Mouse (Mus musculus) CD8-positive naive resting alpha-beta T cell, adult 2 months (primary cell): ENCODE measurements around the gene Grn.

Experiments
- DNase-seq, 2 experiments: peaks; one replicate each; pipeline ENCODE4 v3.0.0; 2022; ENCODE audit warnings: low read depth in 2 of 2, low spot score in 2 of 2

Grn gene

DNA sequence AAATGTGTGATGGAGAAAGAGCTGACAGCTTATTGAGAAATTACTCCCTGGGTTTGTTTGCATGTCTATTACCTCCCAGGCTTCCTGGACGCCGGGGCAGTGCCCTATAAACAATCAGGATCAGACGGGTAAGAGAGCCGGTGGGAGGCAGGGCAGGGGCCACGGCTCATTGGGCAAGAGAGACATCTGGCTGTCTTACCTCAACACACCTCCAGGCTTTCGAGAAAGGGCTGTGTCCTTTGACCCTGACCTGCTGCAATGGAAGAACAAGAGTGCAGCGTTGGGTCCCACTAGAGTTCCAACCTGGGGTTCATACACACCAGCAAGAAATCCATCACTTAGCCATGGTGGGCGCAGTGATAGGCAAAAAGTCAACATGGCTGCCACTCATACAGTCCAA, 8.6 kb upstream of the Grn start:
- no peak for DNase-seq

DNA sequence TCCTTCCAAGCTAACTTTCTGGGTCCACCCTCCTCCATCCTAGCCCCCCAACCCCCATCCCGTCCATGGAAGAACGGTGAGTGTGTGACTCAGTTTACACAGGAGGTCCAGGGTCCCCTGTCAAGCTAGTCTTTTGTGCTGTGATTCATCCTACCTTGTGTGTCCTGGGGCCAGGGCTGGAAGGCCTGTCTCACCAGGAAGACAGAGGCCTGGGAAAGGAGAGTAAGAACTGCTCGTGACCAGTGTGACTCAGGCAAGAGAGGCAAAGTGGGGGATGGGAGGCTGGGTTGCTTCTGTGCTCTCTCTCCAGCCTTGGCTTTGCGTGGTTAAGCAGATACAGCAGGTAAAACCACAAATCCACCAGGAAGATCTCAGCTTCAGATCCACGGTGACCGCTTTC, 5.4 kb upstream of the Grn start:
- no peak for DNase-seq

DNA sequence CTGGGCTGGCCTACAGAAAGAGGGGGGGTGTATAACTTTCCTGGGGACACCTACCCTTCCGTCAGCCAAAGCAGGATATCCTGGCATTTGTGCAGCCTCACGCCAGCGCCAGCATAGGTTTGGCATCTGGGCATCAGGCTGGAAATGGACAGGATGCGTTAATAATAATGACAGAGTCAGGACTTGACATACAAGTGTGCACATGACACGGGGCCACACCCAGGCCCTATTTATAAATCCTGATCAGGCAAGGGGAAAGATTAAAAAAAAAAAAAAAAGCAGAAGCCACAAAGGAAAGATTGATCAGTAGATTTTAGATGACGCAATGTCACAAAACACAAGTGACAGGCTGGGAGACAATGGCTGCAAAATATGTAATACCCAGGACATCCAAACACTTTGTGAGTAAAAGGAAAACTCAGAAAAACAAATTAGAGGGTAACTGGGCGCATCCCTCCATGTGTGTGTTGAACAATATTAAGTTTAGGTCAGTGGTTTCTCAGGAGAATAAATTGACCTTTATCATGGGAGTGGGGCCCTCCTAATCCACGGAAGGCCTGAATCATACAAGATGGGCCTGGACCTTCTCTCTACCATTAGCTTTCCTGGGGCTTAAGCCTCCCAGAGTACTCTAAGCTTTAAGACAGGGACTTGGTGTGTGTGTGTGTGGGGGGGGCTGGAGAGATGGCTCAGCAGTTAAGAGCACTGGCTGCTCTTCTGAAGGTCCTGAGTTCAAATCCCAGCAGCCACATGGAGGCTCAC, 4.4 kb upstream of the Grn start:
- DNase-seq = no peak

DNA sequence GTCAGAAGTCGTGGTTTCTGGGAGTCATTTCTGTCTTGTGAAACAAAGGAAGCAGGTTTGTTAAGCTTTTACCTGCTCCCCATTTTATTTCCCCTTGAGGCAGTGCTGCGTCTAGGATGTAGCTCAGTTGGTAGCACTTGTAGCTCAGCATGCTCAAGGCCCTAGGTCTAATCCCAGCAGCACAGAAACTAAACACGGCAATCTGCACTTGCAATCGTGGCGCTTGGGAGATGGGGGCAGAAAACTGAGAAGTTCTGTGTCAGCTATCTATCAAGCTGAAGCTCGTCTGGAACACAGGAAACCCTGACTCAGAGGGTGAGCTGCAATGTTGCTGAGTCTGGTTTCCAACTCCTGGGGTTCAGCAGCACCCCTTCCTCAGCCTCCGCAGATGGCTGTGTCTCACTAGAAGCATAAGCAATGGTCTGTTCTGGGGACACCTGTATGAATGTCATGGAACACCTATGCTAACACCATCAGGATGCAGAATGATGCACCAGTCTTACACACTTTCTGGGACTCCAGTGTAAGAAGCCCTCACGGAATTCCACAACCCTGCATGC, 1.1 kb upstream of the Grn start:
- DNase-seq = no peak

DNA sequence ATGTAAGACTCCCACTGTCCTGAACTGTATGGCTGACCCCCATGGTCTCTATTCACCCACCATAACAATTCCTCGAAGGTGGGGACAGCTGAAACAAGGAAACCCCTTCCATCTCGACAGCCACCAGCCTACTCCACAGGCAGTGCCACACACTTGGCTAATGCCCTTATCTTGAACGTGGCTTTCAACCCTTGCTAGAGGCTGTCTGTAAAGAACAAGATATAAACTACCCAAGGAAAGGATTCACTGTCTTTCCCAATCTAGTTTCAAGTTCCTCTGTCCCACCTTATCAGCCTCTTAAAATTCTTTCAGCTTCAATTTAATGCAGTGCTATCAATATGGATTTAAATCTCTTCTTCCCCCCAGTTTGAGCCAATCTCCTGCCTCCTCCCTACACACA, 564 bp upstream of the Grn start:
- DNase-seq = no peak

DNA sequence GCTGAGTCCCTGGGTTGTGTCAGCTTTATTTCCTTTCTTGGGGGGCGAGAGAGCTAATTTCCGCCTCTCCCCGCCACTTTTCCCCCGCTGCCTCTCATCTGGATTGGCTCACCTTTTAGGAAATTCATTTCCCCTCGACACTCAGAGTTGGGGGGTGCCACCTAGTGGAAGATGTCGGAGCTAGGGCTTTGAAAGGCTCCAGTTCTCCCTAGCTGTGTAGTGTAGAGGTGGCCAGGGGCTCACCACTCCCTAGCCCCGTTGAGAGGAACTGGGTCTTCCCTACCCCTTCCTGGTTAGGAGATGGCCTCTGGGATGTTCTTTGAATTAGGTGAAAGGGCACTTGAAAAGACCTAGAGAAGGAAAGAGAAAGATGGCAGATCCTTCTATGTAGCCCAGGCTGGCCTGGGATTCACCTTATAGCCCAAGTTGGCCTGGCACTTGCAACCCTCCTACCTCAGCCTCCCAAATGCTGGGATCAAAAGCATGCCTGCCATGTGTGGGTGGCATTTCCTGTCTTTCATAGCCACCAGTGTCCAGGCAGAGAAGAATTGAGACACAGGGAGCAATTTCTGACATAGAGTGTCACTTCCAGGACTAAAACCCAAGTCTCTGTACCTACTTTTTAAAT, 1.0 kb downstream of the Grn start:
- peak; percentile 64 to 80 for DNase-seq

DNA sequence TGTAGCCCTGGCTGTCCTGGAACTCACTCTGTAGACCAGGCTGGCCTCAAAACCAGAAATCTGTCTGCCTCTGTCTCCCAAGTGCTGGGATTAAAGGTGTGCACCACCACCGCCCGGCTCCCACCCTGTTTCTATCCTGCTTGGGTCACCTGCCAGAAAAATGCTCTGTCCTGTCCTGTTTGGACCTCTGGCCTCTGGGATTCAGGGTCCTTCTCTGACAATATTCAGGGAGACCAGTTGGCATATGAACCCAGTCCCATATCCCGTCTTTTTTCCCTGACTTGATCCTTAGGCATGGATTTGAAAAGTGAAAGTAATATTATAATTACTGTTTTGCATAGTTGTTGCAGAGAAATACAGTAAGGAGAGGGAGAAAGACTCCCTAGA, 1.6 kb downstream of the Grn start:
- DNase-seq = no peak

DNA sequence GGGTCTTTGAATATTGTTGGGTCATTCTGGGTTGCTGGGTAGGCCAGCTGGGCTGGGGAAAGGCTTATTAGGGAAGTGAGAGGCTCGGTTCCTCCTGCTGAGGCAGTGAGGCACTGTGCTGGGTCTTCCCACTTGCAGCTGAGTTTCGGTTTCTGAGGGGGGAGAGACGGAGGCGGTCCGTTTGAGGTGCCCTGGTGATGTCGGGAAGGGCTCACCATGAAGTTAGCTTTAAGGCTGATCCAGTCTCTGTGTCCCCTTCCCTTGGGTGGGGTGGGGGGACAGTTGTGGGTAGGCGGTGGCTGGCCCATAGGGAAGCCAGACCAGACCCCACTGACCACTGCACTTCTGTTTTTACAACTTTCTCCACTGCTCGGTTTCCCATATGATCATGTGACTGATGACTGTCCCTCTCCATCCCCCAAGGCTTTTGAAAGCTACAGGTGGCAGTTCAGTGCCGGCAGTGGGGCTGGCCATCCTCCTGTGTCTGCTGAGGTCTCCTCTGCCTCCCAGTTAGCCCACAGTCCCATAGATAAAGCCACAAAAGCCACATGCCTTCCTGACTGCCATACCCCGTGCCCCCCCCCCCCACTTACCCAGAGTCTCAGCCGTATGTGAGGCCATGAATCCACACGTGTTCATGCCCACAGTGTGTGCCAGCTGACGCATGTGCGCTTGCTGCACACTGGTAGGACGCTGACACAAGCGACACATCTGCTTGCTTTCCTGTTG, 2.2 kb downstream of the Grn start:
- DNase-seq = no peak

DNA sequence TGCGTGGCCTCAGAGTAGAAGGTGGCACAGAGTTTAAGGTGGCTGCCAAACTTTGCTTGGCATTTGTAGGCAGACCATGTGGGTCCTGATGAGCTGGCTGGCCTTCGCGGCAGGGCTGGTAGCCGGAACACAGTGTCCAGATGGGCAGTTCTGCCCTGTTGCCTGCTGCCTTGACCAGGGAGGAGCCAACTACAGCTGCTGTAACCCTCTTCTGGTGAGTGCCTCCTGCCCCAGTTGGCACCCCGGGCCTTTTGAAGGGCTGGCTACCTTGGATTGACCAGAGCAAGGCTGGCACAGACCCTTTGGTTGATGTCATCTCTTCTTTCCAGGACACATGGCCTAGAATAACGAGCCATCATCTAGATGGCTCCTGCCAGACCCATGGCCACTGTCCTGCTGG, 2.8 kb downstream of the Grn start:
- DNase-seq = no peak

DNA sequence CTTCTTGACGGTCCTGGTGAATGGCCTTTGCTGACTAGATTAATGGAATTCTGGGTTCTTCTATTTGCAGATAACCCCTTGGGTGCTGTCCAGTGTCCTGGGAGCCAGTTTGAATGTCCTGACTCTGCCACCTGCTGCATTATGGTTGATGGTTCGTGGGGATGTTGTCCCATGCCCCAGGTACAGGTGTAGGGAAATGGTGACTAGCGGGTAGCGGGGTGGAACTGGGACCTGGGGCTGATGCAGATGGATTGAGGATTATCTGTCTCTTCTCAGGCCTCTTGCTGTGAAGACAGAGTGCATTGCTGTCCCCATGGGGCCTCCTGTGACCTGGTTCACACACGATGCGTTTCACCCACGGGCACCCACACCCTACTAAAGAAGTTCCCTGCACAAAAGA, 3.8 kb downstream of the Grn start:
- no peak for DNase-seq

DNA sequence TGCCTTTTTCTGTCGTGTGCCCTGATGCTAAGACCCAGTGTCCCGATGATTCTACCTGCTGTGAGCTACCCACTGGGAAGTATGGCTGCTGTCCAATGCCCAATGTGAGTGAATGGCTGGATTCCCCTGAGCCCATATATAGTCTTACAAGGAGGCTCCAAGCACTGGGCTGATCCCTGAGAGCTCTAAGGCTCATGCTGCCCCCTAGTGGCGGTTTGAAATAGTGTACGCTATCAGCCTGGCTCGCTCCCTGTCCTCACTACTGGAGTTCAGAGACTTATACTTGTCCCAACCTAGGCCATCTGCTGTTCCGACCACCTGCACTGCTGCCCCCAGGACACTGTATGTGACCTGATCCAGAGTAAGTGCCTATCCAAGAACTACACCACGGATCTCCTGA, 4.3 kb downstream of the Grn start:
- peak; percentile 78 to 82 for DNase-seq

DNA sequence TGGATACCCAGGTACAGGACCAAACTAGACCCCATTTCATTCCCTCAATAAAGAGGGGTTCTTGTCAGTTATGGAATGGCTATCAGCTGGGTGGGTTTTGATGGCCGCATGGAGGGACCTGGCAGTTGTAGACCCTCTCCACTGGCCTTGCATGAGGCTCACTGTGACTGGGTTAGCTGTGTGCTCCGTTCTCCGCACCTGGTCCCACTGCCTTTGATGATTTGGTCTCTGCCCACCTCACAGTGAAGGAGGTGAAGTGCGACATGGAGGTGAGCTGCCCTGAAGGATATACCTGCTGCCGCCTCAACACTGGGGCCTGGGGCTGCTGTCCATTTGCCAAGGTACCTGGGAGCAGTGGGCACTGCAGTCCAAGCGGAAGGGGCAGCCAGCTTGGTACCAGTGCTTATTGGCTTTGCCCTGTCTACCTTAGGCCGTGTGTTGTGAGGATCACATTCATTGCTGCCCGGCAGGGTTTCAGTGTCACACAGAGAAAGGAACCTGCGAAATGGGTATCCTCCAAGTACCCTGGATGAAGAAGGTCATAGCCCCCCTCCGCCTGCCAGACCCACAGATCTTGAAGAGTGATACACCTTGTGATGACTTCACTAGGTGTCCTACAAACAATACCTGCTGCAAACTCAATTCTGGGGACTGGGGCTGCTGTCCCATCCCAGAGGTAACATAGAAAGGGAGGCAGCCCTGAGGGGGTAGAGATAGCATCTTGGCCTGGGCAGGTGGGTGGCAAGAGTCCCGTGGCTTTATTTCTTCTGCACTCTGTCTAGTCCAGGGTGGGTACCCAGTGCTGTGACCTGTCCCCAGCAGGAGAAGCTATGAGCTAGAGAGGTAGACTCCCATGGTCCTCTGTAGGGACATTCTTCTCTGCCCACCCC, 4.9 kb downstream of the Grn start:
- DNase-seq = no peak

DNA sequence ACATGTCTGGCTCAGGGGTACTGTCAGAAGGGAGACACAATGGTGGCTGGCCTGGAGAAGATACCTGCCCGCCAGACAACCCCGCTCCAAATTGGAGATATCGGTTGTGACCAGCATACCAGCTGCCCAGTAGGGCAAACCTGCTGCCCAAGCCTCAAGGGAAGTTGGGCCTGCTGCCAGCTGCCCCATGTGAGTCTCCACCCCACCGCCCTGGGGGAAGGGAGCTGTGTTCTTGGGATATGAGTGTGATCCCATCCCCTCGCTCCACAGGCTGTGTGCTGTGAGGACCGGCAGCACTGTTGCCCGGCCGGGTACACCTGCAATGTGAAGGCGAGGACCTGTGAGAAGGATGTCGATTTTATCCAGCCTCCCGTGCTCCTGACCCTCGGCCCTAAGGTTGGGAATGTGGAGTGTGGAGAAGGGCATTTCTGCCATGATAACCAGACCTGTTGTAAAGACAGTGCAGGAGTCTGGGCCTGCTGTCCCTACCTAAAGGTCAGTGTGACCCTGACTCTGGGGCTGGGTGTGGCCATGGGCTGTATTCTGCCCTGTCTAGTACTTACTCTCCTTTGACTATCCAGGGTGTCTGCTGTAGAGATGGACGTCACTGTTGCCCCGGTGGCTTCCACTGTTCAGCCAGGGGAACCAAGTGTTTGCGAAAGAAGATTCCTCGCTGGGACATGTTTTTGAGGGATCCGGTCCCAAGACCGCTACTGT, 5.8 kb downstream of the Grn start:
- no peak for DNase-seq

DNA sequence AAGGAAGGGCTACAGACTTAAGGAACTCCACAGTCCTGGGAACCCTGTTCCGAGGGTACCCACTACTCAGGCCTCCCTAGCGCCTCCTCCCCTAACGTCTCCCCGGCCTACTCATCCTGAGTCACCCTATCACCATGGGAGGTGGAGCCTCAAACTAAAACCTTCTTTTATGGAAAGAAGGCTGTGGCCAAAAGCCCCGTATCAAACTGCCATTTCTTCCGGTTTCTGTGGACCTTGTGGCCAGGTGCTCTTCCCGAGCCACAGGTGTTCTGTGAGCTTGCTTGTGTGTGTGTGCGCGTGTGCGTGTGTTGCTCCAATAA, 6.3 kb downstream of the Grn start:
- no peak for DNase-seq

DNA sequence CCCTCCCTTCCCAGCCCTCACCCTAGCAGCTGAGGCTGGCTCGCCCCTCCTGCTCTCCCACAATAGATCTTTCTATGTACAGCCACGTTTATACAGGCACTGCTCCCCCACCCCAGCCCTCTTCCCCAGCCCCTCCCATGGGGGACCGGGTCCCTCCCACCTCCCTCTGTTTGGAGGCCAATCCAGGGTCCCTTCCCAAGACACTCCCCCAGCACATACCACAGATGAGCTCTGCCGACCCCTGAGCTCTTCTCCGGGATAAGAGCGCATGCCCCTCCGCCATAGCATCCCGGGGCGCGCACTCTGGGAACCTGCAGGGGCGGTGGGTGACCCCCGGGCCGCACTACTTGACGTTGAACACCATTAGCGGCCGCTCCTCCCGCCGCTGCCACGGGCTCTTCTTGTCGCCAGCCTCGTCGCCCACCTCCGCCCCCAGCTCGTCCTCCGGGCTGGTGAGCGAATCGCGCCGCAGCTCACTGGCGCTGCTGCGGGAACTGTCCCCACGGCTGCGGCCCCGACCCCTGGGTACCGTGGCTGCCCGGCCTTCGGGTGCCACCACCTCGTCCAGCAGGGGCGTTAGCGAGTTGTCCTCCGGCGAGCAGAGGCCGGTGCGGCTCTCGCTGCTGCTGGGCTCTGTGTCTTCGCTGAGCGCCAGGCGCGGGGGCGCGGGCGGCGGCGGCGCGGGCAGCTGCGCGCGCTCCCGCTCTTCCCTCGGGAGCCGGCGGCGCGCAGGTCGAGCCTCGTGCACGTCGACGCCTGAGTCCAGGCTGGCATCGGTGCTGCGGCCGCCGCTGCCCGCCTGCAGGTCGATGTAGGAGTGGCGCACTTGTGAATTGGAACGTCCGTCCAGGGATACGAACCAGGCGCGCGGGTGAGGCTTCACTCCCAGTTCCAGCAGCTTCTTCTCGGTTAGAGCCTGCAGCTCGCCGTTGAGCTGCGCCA, 7.3 kb downstream of the Grn start:
- DNase-seq = no peak

DNA sequence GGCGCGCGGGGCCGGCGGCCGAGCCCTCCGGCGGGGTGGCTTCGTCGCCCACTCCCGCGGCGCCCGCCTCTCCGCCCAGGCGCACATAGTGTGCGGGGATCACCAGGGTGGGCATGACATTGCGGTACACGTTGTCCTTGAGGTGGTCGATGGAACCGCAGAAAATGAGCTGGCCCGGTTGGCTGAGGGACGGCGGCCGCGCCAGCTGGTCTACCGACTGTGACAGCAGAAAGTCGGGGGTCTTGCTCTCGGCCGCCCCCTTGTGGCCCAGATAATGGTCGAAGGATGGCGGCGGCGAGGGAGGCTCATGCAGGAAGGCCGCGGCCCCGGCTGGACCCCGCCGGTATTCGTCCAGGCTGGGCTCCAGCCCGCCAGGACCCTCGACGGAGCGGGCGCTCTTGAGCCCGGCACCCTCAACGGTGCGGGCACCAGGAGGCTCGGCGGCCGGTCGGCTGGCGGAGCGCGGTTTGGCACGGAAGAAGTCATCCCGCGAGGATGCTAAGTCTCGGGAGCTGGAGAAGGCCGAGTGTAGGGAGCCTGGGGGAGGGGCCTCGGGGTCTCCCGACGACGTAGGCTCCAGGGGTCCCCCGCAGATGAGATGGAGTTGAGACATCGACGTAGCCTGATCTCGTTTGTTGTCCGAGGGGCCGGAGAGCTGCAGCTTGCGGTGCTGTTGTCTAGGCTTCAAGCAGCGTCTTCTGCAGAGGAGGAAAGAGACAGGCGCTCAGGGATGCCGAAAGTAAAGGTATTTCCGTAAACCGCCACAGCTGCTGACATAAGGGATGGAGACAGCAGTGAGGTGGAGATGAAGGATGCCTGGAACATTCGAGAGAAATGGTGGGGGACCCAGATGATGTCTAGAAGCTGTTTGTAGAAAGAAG, 8.3 kb downstream of the Grn start:
- peak; percentile 44 to 62 for DNase-seq

DNA sequence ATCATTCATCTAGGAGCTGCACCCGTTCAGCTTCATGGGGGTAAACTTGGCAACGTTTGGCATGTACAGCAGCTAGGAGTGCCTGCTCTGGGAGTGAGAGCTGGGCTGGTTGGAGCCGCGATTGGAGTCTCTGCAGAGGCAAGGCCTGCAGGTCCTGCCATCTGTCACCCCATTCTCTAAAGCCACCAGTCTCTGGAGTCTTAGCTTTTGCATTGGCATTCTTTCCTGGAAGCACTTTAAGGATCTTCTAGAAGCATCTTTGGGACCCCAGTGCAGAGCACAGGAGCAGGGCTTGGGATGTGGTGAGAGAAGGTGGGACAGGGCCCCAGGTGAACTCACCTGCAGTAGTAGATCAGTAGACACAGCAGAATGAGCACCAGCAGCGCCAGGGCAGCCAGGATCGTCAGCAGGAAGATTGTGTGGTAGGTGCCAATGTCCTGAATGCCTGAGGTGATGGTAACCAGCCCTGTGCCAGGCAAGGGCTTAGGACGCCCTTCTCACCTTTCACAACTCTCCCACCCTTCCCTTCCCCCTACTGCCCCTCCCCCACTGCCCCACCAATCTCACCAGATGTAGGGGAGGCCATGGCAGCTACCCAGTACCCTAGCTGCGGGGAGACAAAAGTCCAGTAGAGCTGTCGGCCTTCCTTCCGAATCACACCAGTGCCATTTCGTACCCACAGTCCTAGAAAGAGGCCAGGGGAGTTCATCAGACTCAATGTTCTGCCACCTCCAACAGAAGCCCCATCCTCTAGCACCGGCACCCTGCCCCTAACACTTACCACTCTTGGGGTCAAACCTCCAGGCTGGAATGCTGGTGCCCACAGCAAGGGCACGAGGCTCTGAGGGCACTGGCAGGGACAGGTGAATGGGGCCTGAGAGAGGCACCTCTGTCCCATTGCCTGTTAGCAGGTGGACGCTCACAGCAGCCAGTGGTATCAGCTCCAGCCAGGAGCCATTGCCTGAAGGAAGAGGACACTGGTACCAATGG, 9.3 kb downstream of the Grn start:
- no peak for DNase-seq
